Mouse (Mus musculus) A20 (cell line): Measurements from ENCODE around the gene Zcchc17.

Source experiments
- DNase-seq: peaks from one replicate; pipeline ENCODE4 v3.0.0-alpha.2; 2011; ENCODE audit warnings: low read depth, low spot score

The Zcchc17 gene

GRCm38 (mm10) chr4:130318122-130318521 is 41.6 kb downstream of the Zcchc17 start:
- no peak for DNase-seq

- no peak for DNase-seq
Observed at GRCm38 (mm10) chr4:130316691-130317090, 43.1 kb downstream of the Zcchc17 start.

- no peak for DNase-seq
Observed at GRCm38 (mm10) chr4:130315771-130316527, 43.8 kb downstream of the Zcchc17 start.

DNA sequence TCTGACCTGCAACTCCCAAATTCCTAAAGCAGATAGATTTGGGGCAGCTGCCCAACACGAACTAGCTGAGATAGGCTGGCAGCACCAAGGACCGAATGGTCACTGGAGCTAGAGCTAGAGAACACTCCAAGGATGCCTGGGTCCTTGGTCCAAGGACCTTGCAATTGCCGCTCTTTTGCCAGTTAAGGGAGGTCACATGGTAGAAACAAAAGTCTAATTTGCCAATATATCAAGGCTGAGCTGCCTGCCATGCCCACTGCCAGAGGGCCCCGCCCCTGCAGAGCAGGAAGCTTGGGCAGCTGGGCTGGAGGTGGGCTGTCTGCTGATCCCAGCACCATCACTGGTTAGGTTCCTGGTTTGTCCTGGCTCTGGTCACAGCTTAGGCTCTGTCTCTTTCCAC is 46.2 kb downstream of the Zcchc17 start:
- no peak for DNase-seq

- DNase-seq, result no peak
Observed at GRCm38 (mm10) chr4:130312526-130312925, 47.2 kb downstream of the Zcchc17 start.

GRCm38 (mm10) chr4:130309254-130309653 is 50.5 kb downstream of the Zcchc17 start:
- DNase-seq, result no peak

GRCm38 (mm10) chr4:130308231-130309081 is 51.3 kb downstream of the Zcchc17 start, which contains the start of the genes Fabp3 and Gm10570:
Fabp3 (plus strand) TSS chr4:130308595.
Gm10570 (minus strand) TSS chr4:130308674.
- no peak for DNase-seq

- no peak for DNase-seq
Observed at GRCm38 (mm10) chr4:130307851-130308230, 51.9 kb downstream of the Zcchc17 start.

- DNase-seq, result no peak
Observed at GRCm38 (mm10) chr4:130306796-130307630, 52.7 kb downstream of the Zcchc17 start.

GRCm38 (mm10) chr4:130304746-130305145 is 55.0 kb downstream of the Zcchc17 start:
- DNase-seq, result no peak

DNA sequence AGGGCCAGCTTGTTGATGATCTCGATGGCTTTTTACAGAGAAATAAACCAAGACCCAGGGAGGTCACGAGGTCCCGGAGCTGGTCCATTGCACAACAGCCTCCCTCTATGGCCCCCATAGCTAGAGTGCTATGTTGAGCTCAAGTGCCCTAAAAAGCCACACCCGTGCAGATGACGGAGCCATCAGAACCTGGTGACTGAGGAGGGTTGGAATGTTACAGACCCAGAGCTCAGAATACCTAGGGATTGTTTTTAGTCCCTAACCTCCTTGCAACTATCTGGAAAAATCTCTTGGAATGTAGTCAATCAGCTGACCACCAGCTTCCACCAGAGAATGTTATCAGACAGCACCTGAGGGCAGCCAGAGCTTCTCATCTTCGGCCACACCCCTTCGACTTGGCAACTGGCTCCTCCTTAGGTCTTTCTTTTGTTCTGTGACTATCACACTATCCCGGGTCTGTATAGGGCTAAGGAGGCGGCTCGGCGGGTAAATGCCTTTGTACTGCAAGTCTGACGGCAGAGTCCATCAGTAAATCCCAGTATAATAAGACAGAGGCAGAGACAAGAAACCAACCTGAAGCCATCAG is 57.4 kb downstream of the Zcchc17 start:
- DNase-seq, result no peak

DNA sequence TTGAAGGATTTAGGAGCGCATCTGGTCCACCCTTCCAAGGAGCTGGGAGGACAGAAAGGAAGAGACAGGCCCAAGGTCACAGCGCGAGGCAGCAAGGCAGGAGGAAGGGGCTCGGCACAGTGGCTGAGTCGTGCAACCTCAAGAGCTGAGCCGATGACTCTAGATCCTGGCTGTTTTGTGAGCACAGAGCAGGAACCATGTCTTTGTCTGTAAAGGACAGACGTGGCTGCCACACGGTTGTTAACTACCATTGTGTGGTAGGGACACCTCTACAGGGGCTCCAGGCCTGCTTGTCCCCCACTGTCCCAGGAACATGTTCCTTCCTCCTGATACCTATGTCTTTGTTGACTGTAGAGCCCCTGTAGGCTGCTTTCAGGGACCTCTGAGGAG is 60.1 kb downstream of the Zcchc17 start:
- no peak for DNase-seq

DNA sequence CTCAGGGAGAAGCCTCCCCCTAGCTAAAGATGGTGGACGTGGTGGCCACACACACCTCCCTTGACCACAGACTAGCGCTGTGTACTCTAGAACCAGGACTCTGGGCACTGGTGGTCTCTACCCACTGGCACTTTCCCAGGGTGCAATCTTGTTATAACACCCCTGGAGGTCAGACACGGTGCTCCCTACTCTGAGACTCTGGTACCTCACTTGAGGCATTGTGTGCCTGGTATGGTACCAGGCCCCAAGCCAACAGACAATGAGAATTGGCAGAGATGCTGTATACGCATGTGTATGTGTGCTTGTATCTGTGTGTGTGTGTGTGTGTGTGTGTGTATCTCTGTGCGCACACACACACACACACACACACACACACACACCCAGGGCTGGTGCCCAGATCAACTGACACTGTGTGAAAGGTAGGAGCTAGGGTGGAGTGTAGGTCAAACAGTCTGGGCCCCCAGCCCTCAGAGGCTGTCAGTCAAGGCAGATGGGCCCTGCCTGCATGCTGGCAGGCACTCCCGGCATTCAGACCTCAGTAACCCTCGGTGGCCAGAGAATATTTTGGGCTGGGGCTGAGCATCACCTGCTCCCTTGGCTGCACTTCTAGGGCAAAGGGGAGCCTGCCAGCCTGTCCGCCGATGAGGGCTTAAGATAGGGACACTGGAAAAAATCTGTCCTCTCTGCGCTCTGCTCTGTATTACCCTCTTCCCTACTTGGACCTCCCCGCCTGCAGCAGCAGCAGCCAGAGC is 60.7 kb downstream of the Zcchc17 start:
- no peak for DNase-seq

DNA sequence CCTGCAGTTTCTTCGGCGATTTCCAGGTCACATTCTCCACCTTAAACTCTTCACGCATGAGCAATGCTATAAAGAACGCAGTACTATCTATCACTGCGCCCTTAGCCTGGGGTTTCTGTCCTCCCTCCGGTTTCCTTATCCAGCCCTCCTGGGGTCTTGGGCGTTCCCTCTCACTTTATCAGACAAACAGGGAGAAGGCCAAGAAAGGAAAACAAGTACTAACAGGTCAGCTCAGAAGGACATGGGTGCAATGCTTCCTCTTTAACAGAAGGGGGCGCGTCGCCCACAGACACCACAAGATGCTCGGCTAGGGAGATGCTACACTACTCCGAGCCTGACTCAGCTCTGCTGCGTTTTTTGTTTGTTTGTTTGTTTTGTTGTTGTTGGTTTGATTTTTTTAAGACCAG is 62.6 kb downstream of the Zcchc17 start:
- peak; percentile 71 for DNase-seq

DNA sequence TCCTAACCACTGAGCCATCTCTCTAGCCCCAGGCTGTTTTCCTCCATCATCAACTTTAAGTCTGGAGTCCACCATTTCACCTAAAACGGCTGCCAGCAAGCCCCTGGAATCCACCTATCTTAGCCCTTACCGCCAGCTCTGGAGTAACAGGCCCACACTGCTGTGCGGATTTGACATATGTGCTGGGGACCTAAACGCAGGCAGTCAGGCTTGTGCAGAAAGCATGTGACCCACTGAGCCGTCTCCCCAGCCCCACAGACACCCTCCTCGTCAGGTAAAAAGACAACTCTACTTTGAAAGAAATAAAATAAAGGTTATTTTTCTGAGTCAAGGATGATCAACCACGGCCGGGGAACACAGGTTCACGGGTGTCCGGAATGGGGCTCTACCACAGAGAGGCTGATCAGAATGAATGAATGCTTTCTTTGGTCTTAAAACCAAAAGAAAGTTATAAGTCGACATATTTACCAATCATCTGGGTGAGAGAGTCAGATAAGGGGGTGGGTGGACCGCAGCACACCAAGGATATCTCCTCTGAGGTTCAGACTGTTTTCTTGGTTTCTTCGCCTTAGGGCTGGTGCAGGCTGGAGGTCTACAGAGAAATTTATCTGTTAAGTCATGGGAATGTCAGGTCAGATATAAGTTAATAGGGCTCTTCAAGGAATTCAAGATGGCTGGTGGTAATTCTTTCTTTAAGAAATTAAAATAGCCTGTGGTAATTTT is 63.3 kb downstream of the Zcchc17 start:
- no peak for DNase-seq

- DNase-seq, result no peak
Observed at GRCm38 (mm10) chr4:130295047-130295745, 64.5 kb downstream of the Zcchc17 start.

DNA sequence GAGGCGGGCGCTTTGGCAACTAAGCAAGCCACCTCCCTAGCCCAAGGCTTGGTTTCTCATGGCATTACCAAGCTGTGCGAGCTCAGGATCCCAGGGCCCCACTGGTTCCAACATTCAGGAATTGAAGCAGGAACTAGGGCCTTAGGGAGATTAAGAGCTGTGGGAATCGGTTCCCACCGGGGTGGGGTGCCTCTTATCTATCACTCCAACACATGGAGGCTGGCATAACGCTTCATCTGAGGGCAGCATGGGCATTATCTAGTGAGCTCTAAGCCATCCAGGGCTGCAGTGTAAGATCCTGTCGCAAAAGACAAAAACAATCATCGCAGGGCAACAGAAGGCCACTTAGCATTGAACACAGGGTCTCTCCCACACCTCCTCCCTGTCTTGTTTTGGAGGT is 65.2 kb downstream of the Zcchc17 start:
- DNase-seq, result no peak

- DNase-seq, result peak; percentile 74
Observed at GRCm38 (mm10) chr4:130292271-130292670, 67.5 kb downstream of the Zcchc17 start.

DNA sequence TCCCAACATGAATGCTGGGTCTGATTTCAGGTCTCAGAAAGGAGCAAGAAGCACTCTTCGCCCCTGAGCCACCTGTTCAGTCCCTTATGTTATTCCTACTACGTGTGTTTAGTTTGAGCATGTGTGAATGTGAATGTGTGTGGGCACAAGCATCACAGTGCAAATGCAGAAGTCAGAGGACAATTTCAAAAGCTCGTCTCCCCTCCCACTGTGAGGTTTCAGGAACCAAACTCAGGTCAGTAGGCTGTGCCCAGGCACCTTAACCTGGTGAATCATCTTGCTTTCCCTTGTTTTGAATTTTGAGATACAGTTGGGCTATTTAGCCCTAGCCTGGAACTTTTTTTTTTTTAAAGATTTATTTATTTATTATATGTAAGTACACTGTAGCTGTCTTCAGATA is 69.9 kb downstream of the Zcchc17 start:
- DNase-seq, result no peak
